Mouse (Mus musculus) MEL (cell line): Measurements from ENCODE around the gene Ndufs1.
"Not testable (repeated sequence)": the region's sequence is repeated elsewhere in the genome, so short reads cannot be mapped to it uniquely, and the experiment has no call there.

Source experiments
- CHD2 ChIP-seq: IDR thresholded peaks from 2 replicates; pipeline ENCODE4 v1.6.1; 2011; ENCODE audit warnings: low read length, improper control_type of control experiment
- CTCF ChIP-seq, 3 experiments: IDR thresholded peaks in 2 of 3; conservative IDR thresholded peaks in 1 of 3; 2 replicates each; pipeline ENCODE4 v1.5.1; 2011 to 2012; ENCODE audit warnings: low read length in 3 of 3, low read depth in 2 of 3, mild to moderate bottlenecking in 2 of 3, improper control_type of control experiment in 1 of 3, inconsistent platforms in 1 of 3, mixed read lengths in 1 of 3, moderate library complexity in 1 of 3; ENCODE audit not compliant: control insufficient read depth in 1 of 3, insufficient read depth in 1 of 3, poor library complexity in 1 of 3, severe bottlenecking in 1 of 3
- E2F4 ChIP-seq: IDR thresholded peaks from 2 replicates; pipeline ENCODE4 v1.6.1; 2011; ENCODE audit warnings: low read depth, low read length, improper control_type of control experiment, borderline replicate concordance
- MAX ChIP-seq: IDR thresholded peaks from 2 replicates; pipeline ENCODE4 v1.6.1; 2011; ENCODE audit warnings: low read length, improper control_type of control experiment
- NELFE ChIP-seq: IDR thresholded peaks from 2 replicates; pipeline ENCODE4 v1.6.1; 2011; ENCODE audit warnings: low read depth, low read length, improper control_type of control experiment
- POLR2A ChIP-seq, 2 experiments: IDR thresholded peaks; 2 replicates each; pipeline ENCODE4 v1.6.1; 2011 to 2012; ENCODE audit warnings: low read length in 2 of 2, mild to moderate bottlenecking in 2 of 2, control low read depth in 1 of 2, improper control_type of control experiment in 1 of 2, low read depth in 1 of 2, moderate library complexity in 1 of 2; ENCODE audit not compliant: control insufficient read depth in 1 of 2, insufficient read depth in 1 of 2, poor library complexity in 1 of 2
- RAD21 ChIP-seq: IDR thresholded peaks from 2 replicates; pipeline ENCODE4 v1.6.1; 2011; ENCODE audit warnings: mild to moderate bottlenecking, low read depth, low read length, improper control_type of control experiment
- TBP ChIP-seq: IDR thresholded peaks from 2 replicates; pipeline ENCODE4 v1.8.0; 2011; ENCODE audit warnings: low read depth, low read length, improper control_type of control experiment

GRCm38 (mm10) chr1:63138586-63138985, 38.0 kb downstream of the Ndufs1 start:
- TF ChIP-seq RAD21; E2F4; MAX; POLR2A (IDR thresholded peaks at IDR 0.05; ENCODE audit: control insufficient read depth in 1 of 2, insufficient read depth in 1 of 2, low read depth in 1 of 2, low read length in 2 of 2, poor library complexity in 1 of 2); CHD2; NELFE; CTCF (IDR thresholded peaks at IDR 0.05 in 2 of 3, conservative IDR thresholded peaks at IDR 0.05 in 1 of 3; ENCODE audit: control insufficient read depth in 1 of 3, insufficient read depth in 1 of 3, low read depth in 2 of 3, low read length in 3 of 3, poor library complexity in 1 of 3, severe bottlenecking in 1 of 3); TBP: not testable (repeated sequence)
